Mouse (Mus musculus) midbrain, embryonic 14.5 days (tissue): Measurements from ENCODE around the gene Gm2431. TPM values are rescaled to one million over a fixed set of nuclear protein-coding genes. Genes with fewer than 3 reads are reported as not detected.
"Not testable (repeated sequence)": the region's sequence is repeated elsewhere in the genome, so short reads cannot be mapped to it uniquely, and the experiment has no call there.

ENCODE experiments used
- ATAC-seq: fragments of 200-750 bp; cut with Nextera tagmentation; 2 replicates; pipeline ENCODE4 v1.8.0; 2017; ENCODE audit warnings: moderate number of reproducible peaks, moderate library complexity; ENCODE audit not compliant: low FRiP score, low TSS enrichment
- DNase-seq: peaks from one replicate; pipeline ENCODE4 v3.0.0-alpha.2; 2015
- H3K27ac ChIP-seq: fragments of 300-500 bp; sonication (generic); replicated peaks from 2 replicates; pipeline ENCODE4 v1.5.1; 2014; ENCODE audit warnings: mild to moderate bottlenecking, low read depth, low read length, moderate library complexity
- H3K27me3 ChIP-seq: fragments of 300-500 bp; sonication (generic); 2 replicates; pipeline ENCODE4 v1.6.1; 2014; ENCODE audit warnings: low read length, control low read depth, mixed read lengths; ENCODE audit not compliant: control insufficient read depth, insufficient read depth
- H3K36me3 ChIP-seq: fragments of 300-500 bp; sonication (generic); 2 replicates; pipeline ENCODE4 v1.6.1; 2014; ENCODE audit warnings: low read length, control low read depth; ENCODE audit not compliant: control insufficient read depth, insufficient read depth
- H3K4me1 ChIP-seq: fragments of 300-500 bp; sonication (generic); 2 replicates; pipeline ENCODE4 v1.6.1; 2014; ENCODE audit warnings: mild to moderate bottlenecking, antibody characterized with exemption, low read length, control low read depth; ENCODE audit not compliant: control insufficient read depth, insufficient read depth
- H3K4me2 ChIP-seq: fragments of 300-500 bp; sonication (generic); 2 replicates; pipeline ENCODE4 v1.6.1; 2014; ENCODE audit warnings: mild to moderate bottlenecking, low read length, moderate library complexity
- H3K4me3 ChIP-seq: fragments of 300-500 bp; sonication (generic); replicated peaks from 2 replicates; pipeline ENCODE4 v1.5.1; 2014; ENCODE audit warnings: low read depth, low read length
- H3K9ac ChIP-seq: fragments of 300-500 bp; sonication (generic); replicated peaks from 2 replicates; pipeline ENCODE4 v1.6.1; 2014; ENCODE audit warnings: mild to moderate bottlenecking, low read length, moderate library complexity
- H3K9me3 ChIP-seq: fragments of 300-500 bp; sonication (generic); 2 replicates; pipeline ENCODE4 v1.6.1; 2016; ENCODE audit warnings: low read length, control low read depth, mixed read lengths; ENCODE audit not compliant: control insufficient read depth
- WGBS: fragments of 180-500 bp; shearing (Covaris S2); extraction: QIAGEN DNeasy Blood & Tissue Kit; methylation state at CpG from one replicate; pipeline ENCODE4 v1.1.7; 2014; 5-methylcytosine and 5-hydroxymethylcytosine counted together
- polyA plus RNA-seq: library from polyadenylated mRNA; unstranded; fragments of >200 nt; fragmentation: Nextera tagmentation; extraction: Ambion mirVana; gene quantifications from 2 replicates; pipeline ENCODE4 v1.2.1, GENCODE M21; 2014

Gm2431 gene
- polyA plus RNA-seq, 1 experiment from 2014 or later = not detected

DNA sequence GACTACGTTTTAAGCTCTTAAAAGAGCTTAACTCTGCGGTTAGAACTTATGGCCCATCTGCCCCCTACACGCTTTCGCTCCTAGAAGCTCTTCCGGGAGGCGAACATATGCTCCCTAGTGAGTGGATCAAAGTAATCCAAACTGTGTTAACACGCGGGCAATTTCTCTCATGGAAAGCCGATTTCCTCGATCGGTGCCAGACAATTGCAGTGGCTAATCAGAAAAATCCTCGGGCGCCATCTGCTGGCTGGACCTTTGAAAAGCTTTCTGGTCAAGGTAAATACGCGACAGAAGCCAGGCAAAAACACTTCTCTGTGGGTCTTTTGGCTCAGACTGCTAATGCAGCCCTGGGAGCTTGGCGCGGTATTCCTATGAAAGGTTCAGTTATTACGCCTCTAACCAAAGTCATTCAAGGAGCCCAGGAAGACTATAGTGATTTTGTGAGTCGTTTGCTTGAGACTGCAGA lies 26.5 kb upstream of the Gm2431 start:
- no peaks in the 10 kb centered on the region for H3K9me3 ChIP-seq
- H3K4me3 ChIP-seq = peak overlapping the region; percentile 55
- peaks cover 4% of the 10 kb centered on the region; the same call in 1 of the 2 replicates for H3K27me3 ChIP-seq
- no peaks in the 10 kb centered on the region for H3K36me3 ChIP-seq
- peaks cover 7% of the 10 kb centered on the region; the same call in 1 of the 2 replicates for H3K4me1 ChIP-seq
- ATAC-seq (peak; percentile 74), DNase-seq (peak; percentile 99)
- H3K27ac ChIP-seq = peak overlapping the region; percentile 66
- under 1% methylated on average over 19 of the region's 19 CpGs for WGBS
- H3K9ac ChIP-seq = peak overlapping the region; percentile 55
- H3K4me2 ChIP-seq = peak overlapping the region; percentile 81

DNA sequence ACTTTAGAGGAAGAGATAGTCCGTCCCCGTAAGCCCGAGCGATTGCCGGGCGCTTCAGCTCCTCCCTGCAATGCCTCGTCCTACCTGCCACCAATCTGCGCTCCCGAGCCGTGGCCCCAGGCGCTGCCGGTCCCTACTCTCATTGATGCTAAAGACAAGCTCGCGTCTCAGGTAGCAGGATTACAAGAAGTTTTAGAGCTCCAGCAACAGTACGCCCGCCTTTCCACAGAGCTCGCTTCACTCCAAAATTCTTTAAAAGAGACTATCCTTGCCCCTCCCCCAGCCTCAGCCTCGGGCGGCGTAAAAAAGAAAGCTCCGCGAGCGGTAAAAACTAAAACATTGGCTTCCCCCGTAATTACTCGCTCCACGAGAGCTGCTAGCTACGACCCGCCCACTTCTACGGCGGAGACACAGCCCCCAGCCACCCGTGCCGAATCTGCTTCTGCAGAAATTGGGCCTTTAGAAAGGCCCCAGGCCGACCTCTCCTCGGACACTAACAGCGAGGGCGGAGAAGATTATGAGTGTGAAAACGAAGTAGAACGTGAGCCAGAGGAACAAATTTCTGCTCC lies 26.0 kb upstream of the Gm2431 start:
- DNase-seq (peak; percentile 74), ATAC-seq (peak; percentile 68; the same call in 1 of the 2 replicates)
- Histone ChIP-seq H3K27me3 (peaks cover 4% of the 10 kb centered on the region; the same call in 1 of the 2 replicates), H3K9me3 (no peaks in the 10 kb centered on the region), H3K4me3 (peak overlapping the region; percentile 55), H3K36me3 (no peaks in the 10 kb centered on the region), H3K27ac (peak overlapping the region; percentile 63), H3K4me1 (peaks cover 7% of the 10 kb centered on the region; the same call in 1 of the 2 replicates), H3K4me2 (peak overlapping the region; percentile 81), H3K9ac (peak overlapping the region; percentile 55)
- under 1% methylated on average over 38 of the region's 38 CpGs for WGBS

- not testable (repeated sequence) for DNase-seq, ATAC-seq, H3K27ac ChIP-seq, H3K36me3 ChIP-seq, H3K4me1 ChIP-seq, H3K4me3 ChIP-seq, H3K9ac ChIP-seq, H3K9me3 ChIP-seq, H3K27me3 ChIP-seq, H3K4me2 ChIP-seq
- 23% methylated on average over 2 of the region's 2 CpGs for WGBS
Measured at GRCm38 (mm10) chr7:142282847-142283246, 24.7 kb upstream of the Gm2431 start.

GRCm38 (mm10) chr7:142279291-142279690 lies 21.1 kb upstream of the Gm2431 start:
- not testable (repeated sequence) for H3K27me3 ChIP-seq, H3K4me3 ChIP-seq, H3K4me2 ChIP-seq, H3K9ac ChIP-seq, H3K36me3 ChIP-seq, ATAC-seq, H3K9me3 ChIP-seq, DNase-seq, H3K4me1 ChIP-seq, H3K27ac ChIP-seq
- WGBS = 82% methylated on average over 1 of the region's 1 CpGs

GRCm38 (mm10) chr7:142278183-142278582 lies 20.0 kb upstream of the Gm2431 start:
- H3K36me3 ChIP-seq, H3K4me3 ChIP-seq, H3K4me1 ChIP-seq, H3K9me3 ChIP-seq, H3K27ac ChIP-seq, ATAC-seq, H3K27me3 ChIP-seq, H3K4me2 ChIP-seq, H3K9ac ChIP-seq: not testable (repeated sequence)
- 2% methylated on average over 3 of the region's 3 CpGs for WGBS
- peak; percentile 84 for DNase-seq

- not testable (repeated sequence) for H3K27me3 ChIP-seq, ATAC-seq, H3K36me3 ChIP-seq, H3K9ac ChIP-seq, H3K4me3 ChIP-seq, H3K9me3 ChIP-seq, H3K4me2 ChIP-seq, H3K4me1 ChIP-seq, H3K27ac ChIP-seq, DNase-seq
Measured at GRCm38 (mm10) chr7:142274263-142274662, 16.1 kb upstream of the Gm2431 start, which contains the start of gene Gm4559. Gene Gm4559, minus strand, starts transcription at chr7:142274363.

GRCm38 (mm10) chr7:142255517-142255916 lies 2.6 kb downstream of the Gm2431 start:
- H3K4me3 ChIP-seq = no peak overlapping the region
- H3K27ac ChIP-seq = no peak overlapping the region
- no peaks in the 10 kb centered on the region for H3K36me3 ChIP-seq
- no peak overlapping the region for H3K4me2 ChIP-seq
- no peaks in the 10 kb centered on the region for H3K4me1 ChIP-seq
- H3K27me3 ChIP-seq = no peaks in the 10 kb centered on the region
- no peaks in the 10 kb centered on the region for H3K9me3 ChIP-seq
- ATAC-seq (no peak), DNase-seq (peak; percentile 80)
- no peak overlapping the region for H3K9ac ChIP-seq
- WGBS = 0% methylated on average over 2 of the region's 2 CpGs

DNA sequence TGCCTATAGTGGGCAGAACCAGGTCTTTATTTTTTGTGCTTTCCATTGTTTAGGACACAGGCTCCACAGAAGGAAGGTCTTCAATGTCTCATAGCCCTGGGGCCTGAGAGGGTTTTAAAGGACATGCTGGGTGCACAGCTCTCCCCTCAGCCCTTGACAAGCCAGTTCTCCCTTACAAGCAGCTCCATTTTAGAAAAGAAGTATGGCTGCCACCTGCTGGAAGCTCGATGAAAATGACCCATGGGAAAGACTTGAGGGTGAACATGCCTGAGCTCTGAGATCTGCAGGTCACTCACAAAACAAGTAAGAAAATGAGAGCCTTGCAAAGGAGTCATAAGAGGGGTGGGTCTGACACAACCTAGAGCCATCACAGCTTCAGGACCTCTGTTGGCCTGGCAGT lies 8.3 kb downstream of the Gm2431 start:
- no peak overlapping the region for H3K4me3 ChIP-seq
- H3K36me3 ChIP-seq = no peaks in the 10 kb centered on the region
- no peak overlapping the region for H3K4me2 ChIP-seq
- 0% methylated on average over 1 of the region's 1 CpGs for WGBS
- DNase-seq (peak; percentile 76), ATAC-seq (no peak)
- no peaks in the 10 kb centered on the region for H3K27me3 ChIP-seq
- H3K4me1 ChIP-seq = no peaks in the 10 kb centered on the region
- no peaks in the 10 kb centered on the region for H3K9me3 ChIP-seq
- H3K27ac ChIP-seq = no peak overlapping the region
- H3K9ac ChIP-seq = no peak overlapping the region

GRCm38 (mm10) chr7:142240978-142241377 lies 17.2 kb downstream of the Gm2431 start, which contains the start of gene Gm40460:
Gene Gm40460, minus strand, starts transcription at chr7:142241078.
- Histone ChIP-seq H3K4me3 (no peak within 1 kb of the TSS), H3K27me3 (no peaks in the 10 kb centered on the region), H3K27ac (no peak within 1 kb of the TSS), H3K36me3 (no peaks in the 10 kb centered on the region), H3K4me2 (no peak within 1 kb of the TSS), H3K4me1 (no peaks in the 10 kb centered on the region), H3K9ac (no peak within 1 kb of the TSS), H3K9me3 (no peaks in the 10 kb centered on the region)
- DNase-seq (no peak), ATAC-seq (no peak)
- 68% methylated on average over 2 of the region's 2 CpGs for WGBS
